Mouse (Mus musculus): ENCODE results near the gene Mst1. TPM values are rescaled to one million over a fixed set of nuclear protein-coding genes. Genes with fewer than 3 reads are reported as not detected.

The Mst1 gene
- polyA plus RNA-seq, 1 experiment from 2014 or later = 0.54 TPM

GRCm38 (mm10) chr9:108094184-108094941 lies 14.1 kb downstream of the Mst1 start, which contains the start of gene Apeh:
Apeh (minus strand) TSS chr9:108094606.
- H3K4me1 ChIP-seq = peaks cover 34% of the 10 kb centered on the region
- no peaks in the 10 kb centered on the region for H3K9me3 ChIP-seq (replicated peaks)
- WGBS = under 1% methylated on average over 52 of the region's 52 CpGs
- H3K27me3 ChIP-seq (ENCODE audit: low read depth, poor library complexity, severe bottlenecking) = no peaks in the 10 kb centered on the region
- H3K36me3 ChIP-seq = peaks cover 36% of the 10 kb centered on the region
- H3K27ac ChIP-seq = peak within 1 kb of the TSS; percentile 89
- peak; percentile 95 for DNase-seq (ENCODE audit: low spot score)
- peak within 1 kb of the TSS; percentile 96 for H3K4me3 ChIP-seq

- H3K36me3 ChIP-seq = peaks cover 29% of the 10 kb centered on the region
- under 1% methylated on average over 16 of the region's 16 CpGs for WGBS
- no peak for DNase-seq (ENCODE audit: low spot score)
Measured at GRCm38 (mm10) chr9:108094998-108095411, 14.8 kb downstream of the Mst1 start.

DNA sequence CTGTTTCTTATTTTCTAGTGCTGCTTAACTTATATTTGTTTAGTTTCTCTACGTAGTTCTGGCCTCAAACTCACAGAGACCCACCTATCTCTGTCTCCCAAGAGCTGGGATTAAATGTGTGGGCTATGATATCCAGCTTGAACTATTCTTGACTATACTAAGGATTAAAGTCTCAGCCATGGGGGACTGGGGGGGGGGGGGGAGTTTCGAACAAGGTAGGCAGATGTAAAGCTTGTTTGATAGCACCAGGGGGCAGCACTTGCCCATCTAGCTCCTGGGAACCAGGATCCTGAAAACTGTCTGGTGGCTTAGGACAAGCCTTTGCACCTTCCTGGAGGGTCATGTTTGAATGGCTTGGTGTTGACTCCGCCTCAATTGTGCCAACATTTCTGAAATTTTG lies 15.3 kb downstream of the Mst1 start:
- no peaks in the 10 kb centered on the region for H3K27me3 ChIP-seq (ENCODE audit: low read depth, poor library complexity, severe bottlenecking)
- peaks cover 24% of the 10 kb centered on the region for H3K36me3 ChIP-seq
- H3K4me3 ChIP-seq = peak overlapping the region; percentile 96
- WGBS = 16% methylated on average over 3 of the region's 3 CpGs
- no peaks in the 10 kb centered on the region for H3K9me3 ChIP-seq (replicated peaks)
- peak overlapping the region; percentile 89; the same call in 1 of the 2 replicates for H3K27ac ChIP-seq
- H3K4me1 ChIP-seq = peaks cover 36% of the 10 kb centered on the region
- DNase-seq (ENCODE audit: low spot score) = peak; percentile 79

More at GRCm38 (mm10) chr9:108094998-108095411, 14.8 kb downstream of the Mst1 start:
- peak overlapping the region; percentile 96 for H3K4me3 ChIP-seq
- H3K27ac ChIP-seq = peak overlapping the region; percentile 89
- no peaks in the 10 kb centered on the region for H3K27me3 ChIP-seq (ENCODE audit: low read depth, poor library complexity, severe bottlenecking)
- no peaks in the 10 kb centered on the region for H3K9me3 ChIP-seq (replicated peaks)
- H3K4me1 ChIP-seq = peaks cover 36% of the 10 kb centered on the region

- WGBS = 68% methylated on average over 10 of the region's 10 CpGs
- no peak for DNase-seq (ENCODE audit: low spot score)
- Histone ChIP-seq H3K27me3 (ENCODE audit: low read depth, poor library complexity, severe bottlenecking) (no peaks in the 10 kb centered on the region), H3K4me1 (peaks cover 36% of the 10 kb centered on the region), H3K36me3 (peaks cover 18% of the 10 kb centered on the region), H3K9me3 (replicated peaks) (no peaks in the 10 kb centered on the region), H3K27ac (0 out of 2 replicates have a peak overlapping the region, but pooled peaks have one; percentile 30), H3K4me3 (no peak overlapping the region)
Measured at GRCm38 (mm10) chr9:108095949-108096712, 15.9 kb downstream of the Mst1 start.

DNA sequence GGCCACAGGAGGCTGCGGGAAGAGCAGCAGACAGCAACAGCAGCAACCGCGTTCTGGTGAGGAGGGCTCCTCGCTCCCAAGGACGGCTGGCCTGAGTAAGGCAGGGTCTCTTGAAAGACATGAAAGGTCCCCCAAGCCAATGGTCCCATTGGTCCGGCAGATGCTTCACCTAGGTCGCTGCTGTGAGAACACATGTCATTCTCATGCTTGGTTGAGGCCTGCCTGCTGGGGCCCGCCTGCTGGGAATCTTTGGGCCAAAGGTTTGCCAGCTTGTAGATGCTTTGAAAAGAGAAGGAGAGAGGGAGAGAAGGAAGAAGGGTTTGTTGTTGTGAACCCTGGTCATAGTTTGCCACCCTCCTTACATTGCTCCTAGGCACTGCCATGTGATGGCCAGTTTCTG lies 19.4 kb downstream of the Mst1 start:
- 83% methylated on average over 8 of the region's 8 CpGs for WGBS
- no peaks in the 10 kb centered on the region for H3K27me3 ChIP-seq (ENCODE audit: low read depth, poor library complexity, severe bottlenecking)
- H3K4me1 ChIP-seq = peaks cover 30% of the 10 kb centered on the region
- no peaks in the 10 kb centered on the region for H3K9me3 ChIP-seq (replicated peaks)
- H3K27ac ChIP-seq = no peak overlapping the region; the same call in 1 of the 2 replicates
- DNase-seq (ENCODE audit: low spot score) = no peak
- 0 out of 2 replicates have a peak, but pooled peaks cover 6% of the 10 kb centered on the region for H3K36me3 ChIP-seq
- H3K4me3 ChIP-seq = no peak overlapping the region

DNA sequence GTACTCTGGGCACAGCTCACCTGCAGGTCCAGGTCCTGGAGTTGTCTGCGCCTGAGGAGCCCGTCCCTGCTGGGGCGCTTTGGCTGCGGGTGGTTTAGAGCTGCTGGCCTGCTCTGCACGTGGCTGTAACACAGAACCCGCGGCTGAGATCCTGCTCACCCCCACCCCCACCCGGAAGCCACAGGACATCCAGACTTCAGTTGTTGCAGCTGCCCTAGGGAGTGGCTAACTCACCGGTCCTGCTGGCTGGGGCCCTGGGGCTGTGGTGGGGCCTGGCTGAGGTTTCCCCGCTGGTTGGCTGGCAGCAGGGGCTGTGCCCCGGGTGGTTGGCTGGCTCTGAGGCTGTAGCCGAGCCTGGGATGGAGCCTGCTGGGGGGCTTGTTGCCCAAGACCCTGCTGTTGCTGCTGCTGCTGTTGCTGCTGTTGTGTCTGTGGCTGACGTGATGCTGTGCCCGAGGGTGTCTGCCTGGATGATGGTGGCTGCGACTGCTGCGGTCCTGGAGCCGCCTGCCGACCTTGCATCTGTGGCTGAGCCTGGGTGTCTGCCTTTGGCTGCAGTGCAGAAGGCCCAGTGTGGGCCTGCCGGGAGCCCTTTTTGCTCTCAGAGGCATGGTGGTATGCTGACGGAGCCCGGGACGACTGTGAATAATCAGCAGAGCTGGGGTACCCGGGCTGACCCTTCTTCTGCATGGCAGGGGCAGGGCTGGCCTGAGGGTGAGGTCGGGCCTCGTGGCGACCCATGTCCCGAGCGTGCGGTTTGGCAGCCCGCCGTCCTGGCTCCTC lies 24.7 kb downstream of the Mst1 start:
- peaks cover 34% of the 10 kb centered on the region for H3K4me1 ChIP-seq

GRCm38 (mm10) chr9:108105549-108105863 lies 25.3 kb downstream of the Mst1 start:
- Histone ChIP-seq H3K27me3 (ENCODE audit: low read depth, poor library complexity, severe bottlenecking) (peaks cover 23% of the 10 kb centered on the region), H3K27ac (peak overlapping the region; percentile 87), H3K36me3 (0 out of 2 replicates have a peak, but pooled peaks cover 6% of the 10 kb centered on the region), H3K9me3 (replicated peaks) (no peaks in the 10 kb centered on the region), H3K4me1 (peaks cover 36% of the 10 kb centered on the region), H3K4me3 (peak overlapping the region; percentile 41)
- DNase-seq (ENCODE audit: low spot score) = no peak
- 86% methylated on average over 12 of the region's 12 CpGs for WGBS

More for the DNA sequence above, 24.7 kb downstream of the Mst1 start:
- 39% methylated on average over 31 of the region's 31 CpGs for WGBS
- Histone ChIP-seq H3K9me3 (replicated peaks) (no peaks in the 10 kb centered on the region), H3K27me3 (ENCODE audit: low read depth, poor library complexity, severe bottlenecking) (peaks cover 18% of the 10 kb centered on the region), H3K4me3 (peak overlapping the region; percentile 41), H3K36me3 (0 out of 2 replicates have a peak, but pooled peaks cover 6% of the 10 kb centered on the region), H3K27ac (peak overlapping the region; percentile 87)
- DNase-seq (ENCODE audit: low spot score) = peak; percentile 75

GRCm38 (mm10) chr9:108106090-108106489 lies 25.9 kb downstream of the Mst1 start:
- Histone ChIP-seq H3K4me3 (no peak overlapping the region), H3K27ac (peak overlapping the region; percentile 87; the same call in 1 of the 2 replicates), H3K4me1 (peaks cover 42% of the 10 kb centered on the region), H3K27me3 (ENCODE audit: low read depth, poor library complexity, severe bottlenecking) (peaks cover 29% of the 10 kb centered on the region), H3K9me3 (replicated peaks) (no peaks in the 10 kb centered on the region), H3K36me3 (0 out of 2 replicates have a peak, but pooled peaks cover 6% of the 10 kb centered on the region)
- DNase-seq (ENCODE audit: low spot score) = no peak
- WGBS = 90% methylated on average over 23 of the region's 23 CpGs

DNA sequence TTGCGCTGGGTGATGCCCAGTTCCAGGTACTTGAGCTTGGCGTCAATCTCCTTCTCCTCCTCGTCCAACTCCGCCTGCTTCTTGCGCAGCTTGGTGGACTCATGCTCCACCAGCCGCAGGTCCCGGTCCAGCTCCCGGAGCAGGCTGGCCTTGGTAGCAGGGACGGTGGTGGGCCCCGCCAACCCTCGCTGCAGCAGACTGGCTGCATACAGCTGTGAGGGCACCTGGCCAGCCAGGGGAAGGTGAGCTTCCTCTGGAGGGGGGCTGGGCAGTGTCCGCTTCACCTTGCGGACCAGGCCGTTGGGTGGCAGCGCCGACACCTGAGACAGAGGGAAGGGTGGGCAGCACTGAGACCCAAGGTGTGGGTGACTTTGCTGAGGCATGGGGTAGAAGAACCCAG lies 27.6 kb downstream of the Mst1 start:
- Histone ChIP-seq H3K4me3 (no peak overlapping the region), H3K9me3 (replicated peaks) (no peaks in the 10 kb centered on the region), H3K36me3 (0 out of 2 replicates have a peak, but pooled peaks cover under 1% of the 10 kb centered on the region), H3K27me3 (ENCODE audit: low read depth, poor library complexity, severe bottlenecking) (peaks cover 46% of the 10 kb centered on the region), H3K27ac (peak overlapping the region; percentile 26; the same call in 1 of the 2 replicates), H3K4me1 (peaks cover 49% of the 10 kb centered on the region)
- WGBS = 94% methylated on average over 16 of the region's 16 CpGs
- DNase-seq (ENCODE audit: low spot score) = no peak

- H3K9me3 ChIP-seq (replicated peaks) = no peaks in the 10 kb centered on the region
- 83% methylated on average over 16 of the region's 16 CpGs for WGBS
- H3K4me1 ChIP-seq = peaks cover 38% of the 10 kb centered on the region
- H3K36me3 ChIP-seq = no peaks in the 10 kb centered on the region
- peaks cover 69% of the 10 kb centered on the region for H3K27me3 ChIP-seq (ENCODE audit: low read depth, poor library complexity, severe bottlenecking)
- no peak for DNase-seq (ENCODE audit: low spot score)
- H3K27ac ChIP-seq = no peak overlapping the region
- no peak overlapping the region for H3K4me3 ChIP-seq
Measured at GRCm38 (mm10) chr9:108110160-108110559, 29.9 kb downstream of the Mst1 start.

DNA sequence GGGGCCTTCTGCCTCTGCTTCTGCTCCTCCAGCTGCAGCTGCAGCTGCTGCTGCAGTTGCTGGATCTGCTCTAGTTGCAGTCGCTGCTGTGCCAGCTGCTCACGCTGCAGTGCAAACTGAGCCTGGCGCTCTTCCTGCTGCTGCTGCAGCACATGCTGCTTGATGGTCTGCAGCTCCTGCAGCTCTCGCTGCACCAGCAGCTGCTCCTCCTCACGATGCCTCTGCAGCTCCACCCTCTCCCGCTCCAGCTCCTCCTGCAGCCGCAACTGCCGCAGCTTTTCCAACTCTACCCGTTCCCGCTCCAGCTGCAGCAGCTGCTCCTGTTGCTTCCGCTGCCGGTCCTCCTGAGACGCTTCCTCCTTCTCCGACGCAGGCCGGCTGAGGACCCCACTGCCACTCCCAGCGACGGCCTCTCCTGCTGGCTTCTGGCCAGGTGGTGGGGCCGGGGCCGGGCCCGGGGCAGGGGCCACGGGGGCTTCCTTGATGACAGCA lies 30.9 kb downstream of the Mst1 start:
- Histone ChIP-seq H3K4me1 (peaks cover 30% of the 10 kb centered on the region), H3K9me3 (replicated peaks) (no peaks in the 10 kb centered on the region), H3K27ac (peak overlapping the region; percentile 65), H3K27me3 (ENCODE audit: low read depth, poor library complexity, severe bottlenecking) (peaks cover 79% of the 10 kb centered on the region), H3K4me3 (peak overlapping the region; percentile 51), H3K36me3 (no peaks in the 10 kb centered on the region)
- peak; percentile 69 for DNase-seq (ENCODE audit: low spot score)
- WGBS = 13% methylated on average over 22 of the region's 22 CpGs

DNA sequence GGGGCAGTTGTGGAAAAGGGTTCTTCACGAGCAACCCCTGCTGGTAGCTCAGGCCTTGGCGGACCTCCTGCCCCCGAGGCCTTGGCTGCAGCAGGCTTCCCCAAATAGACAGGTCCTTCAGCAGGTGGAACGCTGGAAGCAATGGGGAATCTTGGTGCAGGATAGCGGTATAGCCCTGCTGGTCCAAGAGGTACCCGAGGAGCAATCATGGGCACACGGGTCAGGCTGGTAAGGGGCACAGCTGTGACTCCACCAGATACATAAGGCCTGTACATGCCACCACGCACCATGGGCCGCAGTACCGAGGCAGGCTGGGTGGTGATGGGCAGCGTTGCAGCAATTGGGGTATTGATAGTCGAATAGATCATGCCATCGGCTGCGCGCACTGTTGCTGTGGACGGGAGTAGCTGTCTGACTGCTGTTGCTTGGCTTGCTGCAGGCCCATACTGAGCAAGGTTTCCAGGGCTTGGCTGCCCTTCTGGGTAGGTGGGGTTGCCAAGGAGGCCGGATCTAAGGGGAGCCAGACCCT lies 31.4 kb downstream of the Mst1 start:
- Histone ChIP-seq H3K4me1 (peaks cover 30% of the 10 kb centered on the region), H3K27me3 (ENCODE audit: low read depth, poor library complexity, severe bottlenecking) (peaks cover 83% of the 10 kb centered on the region), H3K9me3 (replicated peaks) (no peaks in the 10 kb centered on the region), H3K4me3 (peak overlapping the region; percentile 51), H3K36me3 (no peaks in the 10 kb centered on the region), H3K27ac (peak overlapping the region; percentile 65; the same call in 1 of the 2 replicates)
- DNase-seq (ENCODE audit: low spot score) = no peak
- 75% methylated on average over 17 of the region's 17 CpGs for WGBS

Data from limb, embryonic 10.5 days (tissue).